Mouse (Mus musculus): ENCODE measurements around the gene Hrg. TPM values are rescaled to one million over a fixed set of nuclear protein-coding genes. Genes with fewer than 3 reads are reported as not detected.
"Not testable (repeated sequence)": the region's sequence is repeated elsewhere in the genome, so short reads cannot be mapped to it uniquely, and the experiment has no call there.

Gene Hrg
- polyA plus RNA-seq, 1 experiment from 2014 or later = 9.0 TPM

GRCm38 (mm10) chr16:22953069-22953468 is 2.2 kb downstream of the Hrg start:
- no peaks in the 10 kb centered on the region for H3K9me3 ChIP-seq (replicated peaks; ENCODE audit: control insufficient read depth, low read length)
- no peaks in the 10 kb centered on the region for H3K36me3 ChIP-seq (ENCODE audit: control insufficient read depth, insufficient read depth)
- H3K4me1 ChIP-seq (ENCODE audit: control insufficient read depth, low read depth, low read length) = no peaks in the 10 kb centered on the region
- 22% methylated on average over 4 of the region's 4 CpGs for WGBS (ENCODE audit: insufficient replicate concordance)
- H3K4me2 ChIP-seq (ENCODE audit: low read depth, low read length) = no peak overlapping the region
- no peaks in the 10 kb centered on the region for H3K27me3 ChIP-seq (ENCODE audit: control insufficient read depth, insufficient read depth, low read depth, low read length)
- no peak for ATAC-seq (ENCODE audit: low read depth)
- H3K27ac ChIP-seq (ENCODE audit: low read length) = no peak overlapping the region
- H3K9ac ChIP-seq (ENCODE audit: low read depth, low read length) = no peak overlapping the region
- no peak overlapping the region for H3K4me3 ChIP-seq (ENCODE audit: low read depth, low read length)

GRCm38 (mm10) chr16:22955397-22956084 is 4.7 kb downstream of the Hrg start:
- H3K36me3 ChIP-seq (ENCODE audit: control insufficient read depth, insufficient read depth) = no peaks in the 10 kb centered on the region

GRCm38 (mm10) chr16:22956085-22956439 is 5.2 kb downstream of the Hrg start:
- no peaks in the 10 kb centered on the region for H3K4me1 ChIP-seq (ENCODE audit: control insufficient read depth, low read depth, low read length)

More at GRCm38 (mm10) chr16:22955397-22956084, 4.7 kb downstream of the Hrg start:
- H3K4me2 ChIP-seq (ENCODE audit: low read depth, low read length) = no peak overlapping the region
- no peak overlapping the region for H3K9ac ChIP-seq (ENCODE audit: low read depth, low read length)
- H3K4me1 ChIP-seq (ENCODE audit: control insufficient read depth, low read depth, low read length) = no peaks in the 10 kb centered on the region
- no peaks in the 10 kb centered on the region for H3K27me3 ChIP-seq (ENCODE audit: control insufficient read depth, insufficient read depth, low read depth, low read length)
- ATAC-seq (ENCODE audit: low read depth) = no peak
- H3K9me3 ChIP-seq (replicated peaks; ENCODE audit: control insufficient read depth, low read length) = no peaks in the 10 kb centered on the region
- no peak overlapping the region for H3K27ac ChIP-seq (ENCODE audit: low read length)
- H3K4me3 ChIP-seq (ENCODE audit: low read depth, low read length) = no peak overlapping the region
- WGBS (ENCODE audit: insufficient replicate concordance) = 54% methylated on average over 13 of the region's 13 CpGs

GRCm38 (mm10) chr16:22961073-22961472 is 10.2 kb downstream of the Hrg start:
- Histone ChIP-seq H3K4me3 (ENCODE audit: low read depth, low read length) (no peak overlapping the region), H3K27me3 (ENCODE audit: control insufficient read depth, insufficient read depth, low read depth, low read length) (no peaks in the 10 kb centered on the region), H3K4me1 (ENCODE audit: control insufficient read depth, low read depth, low read length) (no peaks in the 10 kb centered on the region), H3K27ac (ENCODE audit: low read length) (no peak overlapping the region), H3K4me2 (ENCODE audit: low read depth, low read length) (no peak overlapping the region), H3K9ac (ENCODE audit: low read depth, low read length) (no peak overlapping the region), H3K36me3 (ENCODE audit: control insufficient read depth, insufficient read depth) (no peaks in the 10 kb centered on the region), H3K9me3 (replicated peaks; ENCODE audit: control insufficient read depth, low read length) (no peaks in the 10 kb centered on the region)
- WGBS (ENCODE audit: insufficient replicate concordance) = 67% methylated on average over 8 of the region's 8 CpGs
- no peak for ATAC-seq (ENCODE audit: low read depth)

More at GRCm38 (mm10) chr16:22956085-22956439, 5.2 kb downstream of the Hrg start:
- 79% methylated on average over 11 of the region's 11 CpGs for WGBS (ENCODE audit: insufficient replicate concordance)
- no peaks in the 10 kb centered on the region for H3K9me3 ChIP-seq (replicated peaks; ENCODE audit: control insufficient read depth, low read length)
- no peaks in the 10 kb centered on the region for H3K27me3 ChIP-seq (ENCODE audit: control insufficient read depth, insufficient read depth, low read depth, low read length)
- H3K36me3 ChIP-seq (ENCODE audit: control insufficient read depth, insufficient read depth) = no peaks in the 10 kb centered on the region
- H3K27ac ChIP-seq (ENCODE audit: low read length) = no peak overlapping the region
- ATAC-seq (ENCODE audit: low read depth) = no peak
- no peak overlapping the region for H3K4me2 ChIP-seq (ENCODE audit: low read depth, low read length)
- no peak overlapping the region for H3K9ac ChIP-seq (ENCODE audit: low read depth, low read length)
- H3K4me3 ChIP-seq (ENCODE audit: low read depth, low read length) = no peak overlapping the region

GRCm38 (mm10) chr16:22962256-22962655 is 11.4 kb downstream of the Hrg start:
- no peaks in the 10 kb centered on the region for H3K9me3 ChIP-seq (replicated peaks; ENCODE audit: control insufficient read depth, low read length)
- H3K4me3 ChIP-seq (ENCODE audit: low read depth, low read length) = no peak overlapping the region
- WGBS (ENCODE audit: insufficient replicate concordance) = 60% methylated on average over 5 of the region's 5 CpGs

GRCm38 (mm10) chr16:22963293-22963692 is 12.4 kb downstream of the Hrg start:
- no peak overlapping the region for H3K27ac ChIP-seq (ENCODE audit: low read length)
- H3K4me2 ChIP-seq (ENCODE audit: low read depth, low read length) = no peak overlapping the region
- no peaks in the 10 kb centered on the region for H3K4me1 ChIP-seq (ENCODE audit: control insufficient read depth, low read depth, low read length)
- no peaks in the 10 kb centered on the region for H3K36me3 ChIP-seq (ENCODE audit: control insufficient read depth, insufficient read depth)
- ATAC-seq (ENCODE audit: low read depth) = no peak
- no peaks in the 10 kb centered on the region for H3K27me3 ChIP-seq (ENCODE audit: control insufficient read depth, insufficient read depth, low read depth, low read length)
- no peaks in the 10 kb centered on the region for H3K9me3 ChIP-seq (replicated peaks; ENCODE audit: control insufficient read depth, low read length)
- no peak overlapping the region for H3K4me3 ChIP-seq (ENCODE audit: low read depth, low read length)
- no peak overlapping the region for H3K9ac ChIP-seq (ENCODE audit: low read depth, low read length)

More at GRCm38 (mm10) chr16:22962256-22962655, 11.4 kb downstream of the Hrg start:
- Histone ChIP-seq H3K27ac (ENCODE audit: low read length) (no peak overlapping the region), H3K4me1 (ENCODE audit: control insufficient read depth, low read depth, low read length) (no peaks in the 10 kb centered on the region), H3K27me3 (ENCODE audit: control insufficient read depth, insufficient read depth, low read depth, low read length) (no peaks in the 10 kb centered on the region), H3K9ac (ENCODE audit: low read depth, low read length) (no peak overlapping the region), H3K36me3 (ENCODE audit: control insufficient read depth, insufficient read depth) (no peaks in the 10 kb centered on the region), H3K4me2 (ENCODE audit: low read depth, low read length) (no peak overlapping the region)
- no peak for ATAC-seq (ENCODE audit: low read depth)

GRCm38 (mm10) chr16:22967383-22968030 is 16.6 kb downstream of the Hrg start:
- no peak for ATAC-seq (ENCODE audit: low read depth)
- H3K27ac ChIP-seq (ENCODE audit: low read length) = no peak overlapping the region
- no peaks in the 10 kb centered on the region for H3K27me3 ChIP-seq (ENCODE audit: control insufficient read depth, insufficient read depth, low read depth, low read length)
- no peaks in the 10 kb centered on the region for H3K4me1 ChIP-seq (ENCODE audit: control insufficient read depth, low read depth, low read length)
- H3K4me3 ChIP-seq (ENCODE audit: low read depth, low read length) = no peak overlapping the region
- H3K36me3 ChIP-seq (ENCODE audit: control insufficient read depth, insufficient read depth) = no peaks in the 10 kb centered on the region
- no peaks in the 10 kb centered on the region for H3K9me3 ChIP-seq (replicated peaks; ENCODE audit: control insufficient read depth, low read length)
- no peak overlapping the region for H3K4me2 ChIP-seq (ENCODE audit: low read depth, low read length)
- H3K9ac ChIP-seq (ENCODE audit: low read depth, low read length) = no peak overlapping the region
- WGBS (ENCODE audit: insufficient replicate concordance) = 45% methylated on average over 1 of the region's 1 CpGs

GRCm38 (mm10) chr16:22996951-22997350 is 46.1 kb downstream of the Hrg start:
- H3K4me1 ChIP-seq (ENCODE audit: control insufficient read depth, low read depth, low read length); H3K27ac ChIP-seq (ENCODE audit: low read length); H3K9me3 ChIP-seq (replicated peaks; ENCODE audit: control insufficient read depth, low read length); ATAC-seq (ENCODE audit: low read depth); H3K9ac ChIP-seq (ENCODE audit: low read depth, low read length); H3K27me3 ChIP-seq (ENCODE audit: control insufficient read depth, insufficient read depth, low read depth, low read length); H3K36me3 ChIP-seq (ENCODE audit: control insufficient read depth, insufficient read depth); H3K4me2 ChIP-seq (ENCODE audit: low read depth, low read length); H3K4me3 ChIP-seq (ENCODE audit: low read depth, low read length): not testable (repeated sequence)
- WGBS (ENCODE audit: insufficient replicate concordance) = 55% methylated on average over 3 of the region's 3 CpGs
